Mouse (Mus musculus) spleen, postnatal 14 days (tissue): ENCODE data around the gene Crlf3.
"Not testable (repeated sequence)": the region's sequence is repeated elsewhere in the genome, so short reads cannot be mapped to it uniquely, and the experiment has no call there.

Experiments
- DNase-seq, 2 experiments: peaks; one replicate each; pipeline ENCODE4 v3.0.0; 2021 to 2022; ENCODE audit warnings: low spot score in 2 of 2

The Crlf3 gene

GRCm38 (mm10) chr11:80067558-80067957 lies 13.2 kb downstream of the Crlf3 start:
- DNase-seq, result no peak

DNA sequence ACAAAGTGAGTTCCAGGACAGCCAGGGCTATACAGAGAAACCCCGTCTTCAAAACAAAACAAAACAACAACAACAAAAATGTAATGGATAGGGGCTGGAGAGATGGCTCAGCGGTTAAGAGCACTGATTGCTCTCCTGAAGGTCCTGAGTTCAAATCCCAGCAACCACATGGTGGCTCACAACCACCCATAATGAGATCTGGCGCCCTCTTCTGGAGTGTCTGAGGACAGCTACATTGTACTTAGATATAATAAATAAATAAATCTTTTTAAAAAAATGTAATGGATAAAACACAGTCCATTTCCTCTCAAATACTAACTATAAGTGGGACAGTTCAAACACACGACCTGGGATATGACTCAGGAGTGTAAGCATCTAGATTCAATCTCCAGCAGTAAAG lies 14.4 kb downstream of the Crlf3 start:
- DNase-seq, result not testable (repeated sequence)

GRCm38 (mm10) chr11:80062159-80062558 lies 18.6 kb downstream of the Crlf3 start:
- DNase-seq, result no peak

DNA sequence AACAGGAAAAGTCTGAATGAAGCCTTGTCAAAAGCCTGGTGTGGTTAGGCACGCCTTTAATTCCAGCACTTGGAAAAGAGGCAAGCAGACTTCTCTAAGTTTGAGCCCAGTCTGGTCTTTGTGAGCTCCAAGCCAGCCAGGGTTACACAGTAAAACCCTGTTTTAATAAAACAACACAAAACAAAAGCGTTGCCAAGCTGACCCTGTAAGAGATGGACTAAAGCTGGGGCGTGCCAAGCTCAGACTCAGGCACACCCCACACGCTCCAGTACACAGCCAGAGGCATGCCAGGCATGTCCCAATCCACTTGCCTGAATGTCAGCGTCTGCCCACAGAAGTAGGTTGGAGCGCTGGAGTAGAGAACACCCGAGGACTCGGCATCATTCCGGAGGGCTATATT lies 24.6 kb downstream of the Crlf3 start:
- DNase-seq, result no peak

GRCm38 (mm10) chr11:80054659-80055058 lies 26.1 kb downstream of the Crlf3 start:
- no peak for DNase-seq

- no peak for DNase-seq
These were observed 27.6 kb downstream of the Crlf3 start for GRCm38 (mm10) chr11:80053171-80053570.

GRCm38 (mm10) chr11:80052456-80052855 lies 28.3 kb downstream of the Crlf3 start:
- no peak for DNase-seq

- DNase-seq, result no peak
These were observed 30.7 kb downstream of the Crlf3 start for GRCm38 (mm10) chr11:80050088-80050487.

DNA sequence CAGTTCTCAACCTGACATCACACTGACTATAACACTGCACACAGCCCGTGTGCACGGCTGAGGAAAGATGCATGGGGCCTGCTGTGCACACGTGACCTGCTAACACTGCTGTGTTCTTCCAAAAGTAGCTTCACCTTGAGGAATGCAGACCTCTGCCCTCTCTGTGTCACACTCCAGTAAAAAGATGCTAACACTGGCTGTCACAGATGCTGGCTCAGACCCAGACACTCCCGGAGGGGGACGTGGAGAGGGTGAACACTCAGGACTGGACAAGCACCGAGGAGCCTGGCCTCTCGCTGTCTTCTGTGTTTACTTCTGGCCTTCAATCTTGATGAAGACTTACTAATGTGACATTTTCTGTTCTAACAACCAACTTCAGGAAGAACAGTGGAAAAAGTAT lies 33.9 kb downstream of the Crlf3 start:
- no peak for DNase-seq

- DNase-seq, result no peak
These were observed 37.4 kb downstream of the Crlf3 start for GRCm38 (mm10) chr11:80043419-80043817.

DNA sequence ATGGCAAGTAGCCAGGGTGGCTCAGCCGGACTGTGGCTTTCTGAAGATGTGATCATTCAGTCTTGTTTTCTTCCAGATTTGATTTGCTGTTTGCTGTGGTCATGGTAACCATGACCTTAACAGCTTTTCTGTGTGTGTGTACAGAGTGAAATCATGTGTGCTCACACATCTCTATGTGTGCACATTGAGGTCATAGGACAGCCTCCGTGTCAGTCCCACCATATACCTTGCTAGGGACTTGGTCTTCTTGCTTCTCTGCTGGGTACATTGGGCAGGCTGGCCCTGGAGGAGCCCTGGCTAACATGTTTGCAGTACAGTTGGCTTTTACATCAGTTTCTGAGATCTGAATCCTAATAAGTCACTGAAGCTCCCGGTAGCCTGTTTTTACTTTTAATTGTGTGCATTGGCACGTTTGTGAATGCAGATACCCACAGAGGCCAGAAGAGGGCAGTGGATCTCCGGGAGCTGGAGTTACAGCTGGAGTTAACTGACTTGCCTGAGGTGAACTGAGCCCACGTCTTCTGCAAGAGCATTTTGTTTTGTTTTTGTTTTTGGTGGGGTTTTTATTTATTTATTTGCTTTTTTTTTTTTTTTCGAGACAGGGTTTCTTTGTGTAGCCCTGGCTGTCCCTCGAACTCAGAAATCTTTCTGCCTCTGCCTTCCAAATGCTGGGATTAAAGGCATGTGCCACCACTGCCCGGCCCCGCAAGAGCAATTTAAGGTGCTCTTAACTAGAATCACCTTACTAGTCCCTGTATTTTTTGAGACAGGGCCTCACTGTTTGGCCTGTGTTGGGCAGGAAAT lies 38.0 kb downstream of the Crlf3 start:
- DNase-seq, result peak in 1 of 2 experiments; percentile 48

- no peak for DNase-seq
These were observed 43.3 kb downstream of the Crlf3 start for GRCm38 (mm10) chr11:80037495-80037894.

- DNase-seq, result no peak
These were observed 59.5 kb downstream of the Crlf3 start for GRCm38 (mm10) chr11:80021306-80021705.

- no peak for DNase-seq
These were observed 61.0 kb downstream of the Crlf3 start for GRCm38 (mm10) chr11:80019792-80020191.

- DNase-seq, result not testable (repeated sequence)
These were observed 64.3 kb downstream of the Crlf3 start for GRCm38 (mm10) chr11:80016533-80016932.
